25 mouse cellular contexts compared by ENCODE assay signal in genomic region chr13:51784476-51784875, GRCm38 (mm10). TPM values are rescaled to one million over a fixed set of nuclear protein-coding genes. Genes with fewer than 3 reads are reported as not detected.
DNase-seq lines count a peak whose midpoint lies in the region; ATAC-seq and TF ChIP-seq lines count a peak whose summit lies in the region.
"Had no signal": no experiment of that assay in that cellular context is flagged by ENCODE, and none has a peak within 500 bp of the region (broad histone marks: within the 10 kb centered on the region; RNA-seq: fewer than 3 reads in every experiment).

No protein-coding gene starts in this region.

- WGBS in hindbrain, embryonic 15.5 days = 98% methylated on average over 8 of the region's 8 CpGs
- WGBS in hindbrain, postnatal 0 days = 92% methylated on average over 8 of the region's 8 CpGs
- WGBS in embryonic facial prominence, embryonic 15.5 days = 84% methylated on average over 8 of the region's 8 CpGs

- peak overlapping the region; percentile 47; the same call in 1 of the 2 replicates for H3K27ac ChIP-seq in hindbrain, embryonic 15.5 days (replicated peaks)
- H3K27ac ChIP-seq in hindbrain, postnatal 0 days = no peak overlapping the region
- H3K27ac ChIP-seq in embryonic facial prominence, embryonic 15.5 days (replicated peaks) = peak overlapping the region; percentile 55; the same call in 1 of the 2 replicates
- H3K27ac ChIP-seq: forebrain, embryonic 12.5 days; hindbrain, embryonic 13.5 days; intestine, embryonic 15.5 days; liver, embryonic 12.5 days; neural tube, embryonic 12.5 days had no signal

- H3K9ac ChIP-seq in hindbrain, embryonic 15.5 days = no peak overlapping the region
- no peak overlapping the region for H3K9ac ChIP-seq in hindbrain, postnatal 0 days (replicated peaks; ENCODE audit: low read length)
- H3K9ac ChIP-seq in embryonic facial prominence, embryonic 15.5 days = no peak overlapping the region
- H3K9ac ChIP-seq: forebrain, embryonic 12.5 days; forebrain, postnatal 0 days; hindbrain, embryonic 13.5 days; intestine, embryonic 15.5 days; liver, embryonic 12.5 days; liver, postnatal 0 days; neural tube, embryonic 12.5 days had no signal

- no peak overlapping the region for H3K4me3 ChIP-seq in hindbrain, embryonic 15.5 days
- no peak overlapping the region for H3K4me3 ChIP-seq in hindbrain, postnatal 0 days (ENCODE audit: low read length)
- H3K4me3 ChIP-seq in embryonic facial prominence, embryonic 15.5 days (replicated peaks) = no peak overlapping the region
- H3K4me3 ChIP-seq: erythroblast, embryonic 14.5 days; forebrain, embryonic 12.5 days; hindbrain, embryonic 13.5 days; intestine, embryonic 15.5 days; liver, embryonic 12.5 days; neural tube, embryonic 12.5 days had no signal

- H3K4me2 ChIP-seq in hindbrain, embryonic 15.5 days = no peak overlapping the region
- H3K4me2 ChIP-seq in hindbrain, postnatal 0 days (ENCODE audit: low read depth, low read length) = no peak overlapping the region
- no peak overlapping the region for H3K4me2 ChIP-seq in embryonic facial prominence, embryonic 15.5 days (replicated peaks)
- H3K4me2 ChIP-seq: forebrain, embryonic 12.5 days; heart, embryonic 11.5 days; hindbrain, embryonic 13.5 days; intestine, embryonic 15.5 days; liver, embryonic 12.5 days; midbrain, embryonic 11.5 days; neural tube, embryonic 12.5 days had no signal

- no peaks in the 10 kb centered on the region for H3K36me3 ChIP-seq in hindbrain, embryonic 15.5 days
- H3K36me3 ChIP-seq in hindbrain, postnatal 0 days (ENCODE audit: insufficient read depth, low read length) = no peaks in the 10 kb centered on the region
- H3K36me3 ChIP-seq in embryonic facial prominence, embryonic 15.5 days = no peaks in the 10 kb centered on the region
- H3K36me3 ChIP-seq: forebrain, embryonic 12.5 days; hindbrain, embryonic 13.5 days; intestine, embryonic 15.5 days; liver, embryonic 12.5 days; neural tube, embryonic 12.5 days had no signal

- H3K4me1 ChIP-seq in hindbrain, embryonic 15.5 days (replicated peaks) = peaks cover 1% of the 10 kb centered on the region; the same call in 1 of the 2 replicates
- peaks cover 6% of the 10 kb centered on the region; the same call in 1 of the 2 replicates for H3K4me1 ChIP-seq in hindbrain, postnatal 0 days (ENCODE audit: insufficient read depth, low read length)
- peaks cover 9% of the 10 kb centered on the region for H3K4me1 ChIP-seq in embryonic facial prominence, embryonic 15.5 days
- H3K4me1 ChIP-seq: forebrain, embryonic 12.5 days; neural tube, embryonic 12.5 days had no signal

- no peak for ATAC-seq in hindbrain, embryonic 15.5 days (ENCODE audit: low FRiP score, low read depth)
- no peak for ATAC-seq in hindbrain, postnatal 0 days
- no peak for ATAC-seq in embryonic facial prominence, embryonic 15.5 days (ENCODE audit: insufficient number of reproducible peaks, low FRiP score, low TSS enrichment, low read depth)
- ATAC-seq: forebrain, postnatal 0 days; intestine, embryonic 15.5 days; liver, embryonic 12.5 days; liver, postnatal 0 days; midbrain, embryonic 16.5 days had no signal

- no peaks in the 10 kb centered on the region for H3K9me3 ChIP-seq in hindbrain, embryonic 15.5 days
- no peaks in the 10 kb centered on the region for H3K9me3 ChIP-seq in hindbrain, postnatal 0 days (ENCODE audit: low read length)
- no peaks in the 10 kb centered on the region for H3K9me3 ChIP-seq in embryonic facial prominence, embryonic 15.5 days (replicated peaks)
- H3K9me3 ChIP-seq: forebrain, embryonic 12.5 days; hindbrain, embryonic 13.5 days; intestine, embryonic 15.5 days; liver, embryonic 12.5 days; neural tube, embryonic 12.5 days had no signal

- TF ChIP-seq CTCF in hindbrain, postnatal 0 days (IDR thresholded peaks at IDR 0.05; ENCODE audit: low read depth) = no peak

- no peaks in the 10 kb centered on the region for H3K27me3 ChIP-seq in hindbrain, embryonic 15.5 days
- no peaks in the 10 kb centered on the region for H3K27me3 ChIP-seq in hindbrain, postnatal 0 days (ENCODE audit: insufficient read depth, low read length)
- no peaks in the 10 kb centered on the region for H3K27me3 ChIP-seq in embryonic facial prominence, embryonic 15.5 days
- H3K27me3 ChIP-seq: forebrain, embryonic 12.5 days; hindbrain, embryonic 13.5 days; intestine, embryonic 15.5 days; liver, embryonic 12.5 days; neural tube, embryonic 12.5 days had no signal

- no peak for DNase-seq in hindbrain, postnatal 0 days (ENCODE audit: low spot score)
- DNase-seq in thymus, postnatal 14 days = peak; percentile 52
- DNase-seq in thymus, postnatal 10 days (ENCODE audit: low spot score in 2 of 2) = no peak
- DNase-seq in urinary bladder, postnatal 36 days (ENCODE audit: low spot score in 2 of 2) = no peak
- no peak for DNase-seq in frontal cortex, postnatal 10 days (ENCODE audit: low spot score in 2 of 2)
- DNase-seq: adrenal gland, adult 8-10 months; forebrain, postnatal 0 days; heart, adult 11 months; heart, postnatal 36 days; layer of hippocampus, adult 9-11 months; liver, postnatal 0 days; lung, postnatal 36 days; right cerebral cortex, postnatal 4 days; thymus, postnatal 36 days had no signal

RNA-seq across cellular contexts. Expression of gene Sema4d, which starts 9.1 kb away (rescaled TPM):
- 14.3 and 14.8 TPM in 2 replicates for polyA plus RNA-seq in hindbrain, embryonic 15.5 days (2015; fragmentation: Nextera tagmentation; extraction: Ambion mirVana)
- 19.7 and 33.1 TPM in 2 replicates for total RNA-seq in hindbrain, postnatal 0 days (2014; rRNA removed)
- polyA plus RNA-seq in hindbrain, postnatal 0 days (2015; fragmentation: Nextera tagmentation; extraction: Ambion mirVana) = 13.7 and 15.0 TPM in 2 replicates
- polyA plus RNA-seq in embryonic facial prominence, embryonic 15.5 days (2015; fragmentation: Nextera tagmentation; extraction: Ambion mirVana) = 9.4 and 11.1 TPM in 2 replicates
